Mouse (Mus musculus) small intestine, adult 2 months (tissue): Measurements from ENCODE around the gene Slc34a3.
"Not testable (repeated sequence)": the region's sequence is repeated elsewhere in the genome, so short reads cannot be mapped to it uniquely, and the experiment has no call there.

Source experiments
- CTCF ChIP-seq: fragments of 200-500 bp; IDR thresholded peaks from 2 replicates; pipeline ENCODE4 v1.5.1; 2012; ENCODE audit warnings: low read depth, mild to moderate bottlenecking, control low read depth, inconsistent platforms, low read length, moderate library complexity, mixed read lengths; ENCODE audit not compliant: insufficient replicate concordance, insufficient read length; ENCODE audit errors: extremely low read depth
- POLR2A ChIP-seq: fragments of 200-500 bp; IDR thresholded peaks from 2 replicates; pipeline ENCODE4 v1.6.1; 2012; ENCODE audit warnings: low read depth, mild to moderate bottlenecking, control low read depth, inconsistent platforms, low read length, moderate library complexity

GRCm38 (mm10) chr2:25257250-25257649, 23.1 kb upstream of the Slc34a3 start:
- not testable (repeated sequence) for TF ChIP-seq CTCF, POLR2A
